Mouse (Mus musculus) hindbrain, embryonic 10.5 days (tissue): ENCODE results near the gene Rnf222. TPM values are rescaled to one million over a fixed set of nuclear protein-coding genes. Genes with fewer than 3 reads are reported as not detected.
A peak's percentile ranks its signal among the peaks of the same experiment; 100 is the strongest.

Experiments
- DNase-seq: peaks from one replicate; pipeline ENCODE4 v3.0.0-alpha.2; 2017; ENCODE audit warnings: low spot score
- H3K27ac ChIP-seq: fragments of 300-500 bp; sonication (generic); 2 replicates; pipeline ENCODE4 v1.5.1; 2016; ENCODE audit warnings: mild to moderate bottlenecking, moderate library complexity
- H3K27me3 ChIP-seq: fragments of 300-500 bp; sonication (generic); 2 replicates; pipeline ENCODE4 v1.6.1; 2016; ENCODE audit warnings: mild to moderate bottlenecking; ENCODE audit not compliant: poor library complexity, insufficient read depth, severe bottlenecking
- H3K36me3 ChIP-seq: fragments of 300-500 bp; sonication (generic); 2 replicates; pipeline ENCODE4 v1.6.1; 2016; ENCODE audit warnings: mild to moderate bottlenecking, moderate library complexity
- H3K4me1 ChIP-seq: fragments of 300-500 bp; sonication (generic); replicated peaks from 2 replicates; pipeline ENCODE4 v1.6.1; 2016; ENCODE audit warnings: mild to moderate bottlenecking
- H3K4me3 ChIP-seq: fragments of 300-500 bp; sonication (generic); 2 replicates; pipeline ENCODE4 v1.5.1; 2016; ENCODE audit warnings: mild to moderate bottlenecking, moderate library complexity
- H3K9me3 ChIP-seq: fragments of 300-500 bp; sonication (generic); 2 replicates; pipeline ENCODE4 v1.6.1; 2016; ENCODE audit warnings: mild to moderate bottlenecking, moderate library complexity
- WGBS: fragments of 180-500 bp; shearing (Covaris S2); methylation state at CpG from one replicate; pipeline ENCODE4 v1.1.7; 2016; 5-methylcytosine and 5-hydroxymethylcytosine counted together
- polyA plus RNA-seq: library from polyadenylated mRNA; unstranded; fragments of >200 nt; fragmentation: Nextera tagmentation; extraction: Ambion mirVana; gene quantifications from 2 replicates; pipeline ENCODE4 v1.2.1, GENCODE M21; 2016

Rnf222 gene
- polyA plus RNA-seq, 1 experiment from 2014 or later: 0.07 TPM

DNA sequence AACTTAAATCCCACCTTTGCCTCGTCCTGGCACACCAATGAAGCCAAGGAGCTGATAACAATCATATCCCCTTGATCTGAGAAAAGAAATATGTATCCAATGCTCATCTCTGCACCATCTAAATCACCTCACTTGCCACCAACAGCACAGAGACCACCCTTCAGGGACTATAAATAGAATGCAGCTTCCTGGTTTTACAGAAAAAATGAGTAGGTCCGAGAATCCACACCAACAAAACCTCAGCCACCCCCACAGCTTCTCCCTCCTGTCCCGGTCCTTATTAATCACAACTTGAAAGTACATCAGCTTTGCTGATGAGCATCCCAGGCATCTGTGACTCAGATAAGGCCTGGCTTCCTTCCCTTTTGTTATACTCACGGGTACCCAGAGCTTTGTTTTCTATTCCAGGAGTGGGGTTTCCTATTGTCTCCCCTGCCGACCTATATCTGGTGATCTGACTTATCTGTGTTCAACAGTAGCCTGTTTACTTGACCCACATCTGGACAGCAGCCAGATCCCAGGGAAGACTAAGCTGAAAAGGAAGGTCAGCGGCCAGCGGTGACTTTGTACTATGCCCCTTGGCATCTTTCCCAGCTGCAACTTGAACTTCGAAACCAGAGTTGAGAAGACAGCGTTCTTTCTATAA is 23.7 kb upstream of the Rnf222 start:
- Histone ChIP-seq H3K4me3 (no peak overlapping the region), H3K27ac (no peak overlapping the region), H3K27me3 (no peaks in the 10 kb centered on the region), H3K4me1 (peaks cover 4% of the 10 kb centered on the region), H3K9me3 (no peaks in the 10 kb centered on the region), H3K36me3 (no peaks in the 10 kb centered on the region)
- WGBS: 69% methylated on average over 9 of the region's 9 CpGs
- DNase-seq: no peak

GRCm38 (mm10) chr11:68871277-68871676 is 17.1 kb upstream of the Rnf222 start:
- no peaks in the 10 kb centered on the region for H3K36me3 ChIP-seq
- no peaks in the 10 kb centered on the region for H3K9me3 ChIP-seq
- 89% methylated on average over 9 of the region's 9 CpGs for WGBS
- H3K4me1 ChIP-seq: peaks cover 5% of the 10 kb centered on the region; the same call in 1 of the 2 replicates
- no peaks in the 10 kb centered on the region for H3K27me3 ChIP-seq
- peak overlapping the region; percentile 2; the same call in 1 of the 2 replicates for H3K27ac ChIP-seq
- no peak overlapping the region for H3K4me3 ChIP-seq
- DNase-seq: no peak

DNA sequence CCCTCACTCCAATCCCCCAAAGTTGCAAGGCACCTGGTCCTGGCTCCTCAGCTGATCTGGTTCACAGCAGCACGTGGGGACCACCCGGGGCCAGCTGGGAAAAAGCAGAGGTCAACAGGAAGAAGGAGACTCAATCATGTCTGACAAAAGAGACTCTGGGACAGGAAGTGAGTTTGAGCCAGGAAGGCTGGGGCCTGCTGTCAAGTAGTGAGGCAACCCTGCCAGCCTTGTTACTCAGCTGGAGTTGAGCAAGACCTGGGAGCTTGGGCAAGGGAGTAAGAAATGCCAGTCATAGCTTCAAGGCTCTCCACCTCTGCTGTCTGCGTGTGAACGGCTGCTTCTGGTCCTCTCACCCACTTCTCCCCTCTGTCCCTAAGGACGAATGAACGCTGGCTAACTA is 16.6 kb upstream of the Rnf222 start, which contains the start of gene Ndel1:
Gene Ndel1, minus strand, starts transcription at position 111 of the 400 bp plus-strand sequence.
- Histone ChIP-seq H3K4me1 (peaks cover 5% of the 10 kb centered on the region; the same call in 1 of the 2 replicates), H3K9me3 (no peaks in the 10 kb centered on the region), H3K27me3 (no peaks in the 10 kb centered on the region), H3K4me3 (no peak within 1 kb of the TSS), H3K27ac (peak within 1 kb of the TSS; percentile 2; the same call in 1 of the 2 replicates), H3K36me3 (no peaks in the 10 kb centered on the region)
- 62% methylated on average over 6 of the region's 6 CpGs for WGBS
- DNase-seq: no peak

DNA sequence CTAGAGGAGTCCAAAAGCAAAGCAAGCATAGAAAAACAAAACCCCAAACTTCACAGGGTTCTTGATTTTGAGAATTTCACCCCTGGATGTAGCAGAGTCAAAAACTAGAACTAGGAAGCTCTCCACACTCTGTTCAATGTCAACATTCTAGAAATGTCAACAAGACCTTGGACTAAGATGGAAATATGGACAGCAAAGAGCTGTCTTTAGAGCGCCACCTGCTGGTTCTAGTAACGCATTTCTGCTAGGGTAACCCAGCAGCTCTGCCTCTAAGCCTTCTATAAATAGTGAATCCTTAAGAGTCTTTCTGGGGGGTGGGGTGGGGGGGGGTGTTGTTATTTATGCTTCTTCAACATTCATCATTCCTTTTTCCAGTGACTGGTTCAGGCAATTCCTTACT is 13.5 kb upstream of the Rnf222 start:
- H3K27ac ChIP-seq: no peak overlapping the region
- WGBS: 1% methylated on average over 2 of the region's 2 CpGs
- H3K4me3 ChIP-seq: no peak overlapping the region
- peak; percentile 49 for DNase-seq
- H3K27me3 ChIP-seq: no peaks in the 10 kb centered on the region
- no peaks in the 10 kb centered on the region for H3K36me3 ChIP-seq
- H3K9me3 ChIP-seq: no peaks in the 10 kb centered on the region
- H3K4me1 ChIP-seq: peaks cover 5% of the 10 kb centered on the region; the same call in 1 of the 2 replicates

GRCm38 (mm10) chr11:68878811-68879210 is 9.5 kb upstream of the Rnf222 start:
- DNase-seq: no peak
- Histone ChIP-seq H3K36me3 (no peaks in the 10 kb centered on the region), H3K9me3 (no peaks in the 10 kb centered on the region), H3K27ac (no peak overlapping the region), H3K27me3 (no peaks in the 10 kb centered on the region), H3K4me3 (no peak overlapping the region), H3K4me1 (peaks cover 3% of the 10 kb centered on the region; the same call in 1 of the 2 replicates)
- WGBS: 91% methylated on average over 5 of the region's 5 CpGs

DNA sequence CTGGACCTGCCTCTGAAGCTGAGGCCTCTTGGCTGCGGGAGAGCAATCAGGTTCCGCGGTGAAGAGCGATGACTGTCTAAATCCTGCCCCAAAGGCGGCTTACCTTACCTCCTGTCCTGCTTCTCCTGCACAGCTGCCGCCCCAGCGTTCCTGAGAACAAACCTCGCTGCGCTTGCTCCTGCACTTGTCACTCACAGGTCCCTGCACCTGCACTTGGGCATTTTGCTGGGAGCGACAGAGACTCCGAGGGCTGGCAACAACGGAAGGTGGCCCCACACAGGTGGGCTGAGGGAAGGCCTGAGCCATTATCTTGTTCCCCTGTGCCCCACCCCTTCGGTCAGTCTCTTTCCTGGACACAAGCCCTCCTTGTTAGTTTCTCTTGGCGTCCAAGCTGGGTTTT is 6.2 kb upstream of the Rnf222 start:
- Histone ChIP-seq H3K36me3 (no peaks in the 10 kb centered on the region), H3K4me1 (peaks cover 3% of the 10 kb centered on the region; the same call in 1 of the 2 replicates), H3K27me3 (no peaks in the 10 kb centered on the region), H3K27ac (no peak overlapping the region), H3K9me3 (no peaks in the 10 kb centered on the region), H3K4me3 (no peak overlapping the region)
- DNase-seq: no peak
- WGBS: 22% methylated on average over 14 of the region's 14 CpGs

DNA sequence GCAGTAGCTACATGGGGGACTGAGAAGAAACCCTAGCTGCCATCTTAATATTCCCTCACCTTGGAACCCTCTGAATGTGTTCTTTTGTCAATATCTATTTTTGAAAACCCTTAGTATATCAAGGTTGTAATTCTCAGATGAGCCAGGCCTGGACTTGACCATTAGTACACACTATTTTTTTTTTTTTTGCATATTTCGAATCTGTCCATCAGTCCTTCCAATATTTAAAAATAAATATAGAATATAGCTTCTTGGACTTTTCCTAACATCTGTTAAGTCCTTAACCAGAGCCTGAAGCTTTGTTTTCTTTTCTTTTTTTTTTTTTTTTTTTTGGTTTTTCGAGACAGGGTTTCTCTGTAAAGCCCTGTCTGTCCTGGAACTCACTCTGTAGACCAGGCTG is 4.5 kb upstream of the Rnf222 start:
- DNase-seq: no peak
- H3K36me3 ChIP-seq: no peaks in the 10 kb centered on the region
- H3K4me1 ChIP-seq: peaks cover 7% of the 10 kb centered on the region
- no peaks in the 10 kb centered on the region for H3K27me3 ChIP-seq
- H3K27ac ChIP-seq: no peak overlapping the region
- 75% methylated on average over 2 of the region's 2 CpGs for WGBS
- no peaks in the 10 kb centered on the region for H3K9me3 ChIP-seq
- H3K4me3 ChIP-seq: no peak overlapping the region

DNA sequence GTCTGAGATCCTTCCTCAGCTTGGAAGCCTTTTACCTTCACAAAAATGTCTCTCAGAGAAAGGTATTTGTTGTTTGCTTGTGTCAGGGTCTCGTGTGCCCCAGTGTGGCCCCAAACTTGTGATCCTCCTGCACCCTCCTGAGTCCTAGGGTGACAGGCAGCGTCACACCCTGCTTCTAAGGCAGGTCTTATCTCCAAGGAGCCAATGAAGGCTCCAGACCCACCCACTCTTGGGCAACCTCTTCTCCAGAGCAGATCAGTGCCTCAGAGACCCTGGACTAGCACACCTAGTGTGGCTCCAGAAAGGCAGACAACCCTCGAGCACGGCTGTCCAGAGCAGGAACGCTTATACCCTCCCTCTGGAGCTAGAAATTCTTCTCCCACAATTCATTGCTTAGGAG is 4.0 kb upstream of the Rnf222 start:
- Histone ChIP-seq H3K4me1 (peaks cover 7% of the 10 kb centered on the region), H3K36me3 (no peaks in the 10 kb centered on the region), H3K27ac (no peak overlapping the region), H3K4me3 (no peak overlapping the region), H3K27me3 (no peaks in the 10 kb centered on the region), H3K9me3 (no peaks in the 10 kb centered on the region)
- no peak for DNase-seq
- WGBS: 70% methylated on average over 5 of the region's 5 CpGs

- Histone ChIP-seq H3K27me3 (no peaks in the 10 kb centered on the region), H3K36me3 (no peaks in the 10 kb centered on the region), H3K27ac (no peak overlapping the region), H3K4me1 (peaks cover 7% of the 10 kb centered on the region), H3K4me3 (no peak overlapping the region), H3K9me3 (no peaks in the 10 kb centered on the region)
- WGBS: 80% methylated on average over 5 of the region's 5 CpGs
- no peak for DNase-seq
These were observed 2.3 kb upstream of the Rnf222 start for GRCm38 (mm10) chr11:68886091-68886490.

DNA sequence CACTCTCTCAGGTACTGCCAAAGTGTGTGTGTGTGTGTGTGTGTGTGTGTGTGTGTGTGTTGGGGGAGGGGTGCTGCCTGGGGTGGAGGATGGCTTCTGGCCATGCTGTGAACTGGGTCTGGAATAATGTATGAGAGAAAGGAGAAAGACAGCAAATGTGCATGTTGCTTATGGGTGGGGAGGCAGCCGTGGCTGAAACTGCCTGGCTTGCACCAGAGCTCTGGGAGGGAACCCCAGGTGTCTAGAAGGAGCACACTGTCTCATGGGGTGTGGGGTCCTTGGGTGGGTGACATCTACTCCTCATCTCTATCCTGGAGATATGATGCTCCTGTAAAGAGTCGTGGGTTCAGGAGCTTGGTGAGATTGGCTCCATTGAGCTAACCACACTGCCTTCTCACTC is 300 bp downstream of the Rnf222 start:
- H3K27me3 ChIP-seq: no peaks in the 10 kb centered on the region
- no peaks in the 10 kb centered on the region for H3K36me3 ChIP-seq
- H3K9me3 ChIP-seq: no peaks in the 10 kb centered on the region
- H3K4me1 ChIP-seq: peaks cover 4% of the 10 kb centered on the region
- H3K4me3 ChIP-seq: no peak overlapping the region
- WGBS: 81% methylated on average over 2 of the region's 2 CpGs
- no peak for DNase-seq
- no peak overlapping the region for H3K27ac ChIP-seq

DNA sequence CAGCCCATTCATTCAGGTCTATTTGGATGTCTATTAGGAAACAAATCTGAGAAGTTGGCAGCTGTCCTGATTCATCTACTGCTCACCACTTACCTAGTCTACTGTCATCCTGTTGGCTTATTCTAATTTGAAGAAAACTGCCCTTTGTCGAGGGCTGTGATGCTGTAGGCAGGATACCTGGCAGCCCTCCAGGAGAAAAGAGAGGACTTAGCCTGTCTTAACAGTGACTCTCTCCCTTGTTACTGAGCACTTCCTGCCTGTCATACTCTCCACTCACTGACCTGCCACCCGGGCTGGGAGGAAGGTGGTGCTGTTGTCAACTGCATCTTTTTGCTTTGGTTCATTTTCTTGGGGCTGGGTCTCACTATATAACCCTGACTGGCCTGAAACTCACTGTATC is 2.3 kb downstream of the Rnf222 start:
- Histone ChIP-seq H3K4me3 (no peak overlapping the region), H3K27me3 (no peaks in the 10 kb centered on the region), H3K9me3 (no peaks in the 10 kb centered on the region), H3K4me1 (peaks cover 4% of the 10 kb centered on the region), H3K27ac (no peak overlapping the region), H3K36me3 (no peaks in the 10 kb centered on the region)
- 62% methylated on average over 2 of the region's 2 CpGs for WGBS
- DNase-seq: no peak

GRCm38 (mm10) chr11:68891823-68892222 is 3.5 kb downstream of the Rnf222 start:
- no peak overlapping the region for H3K27ac ChIP-seq
- peaks cover 4% of the 10 kb centered on the region for H3K4me1 ChIP-seq
- H3K36me3 ChIP-seq: no peaks in the 10 kb centered on the region
- H3K9me3 ChIP-seq: no peaks in the 10 kb centered on the region
- no peak for DNase-seq
- no peaks in the 10 kb centered on the region for H3K27me3 ChIP-seq
- H3K4me3 ChIP-seq: no peak overlapping the region
- WGBS: 81% methylated on average over 5 of the region's 5 CpGs

DNA sequence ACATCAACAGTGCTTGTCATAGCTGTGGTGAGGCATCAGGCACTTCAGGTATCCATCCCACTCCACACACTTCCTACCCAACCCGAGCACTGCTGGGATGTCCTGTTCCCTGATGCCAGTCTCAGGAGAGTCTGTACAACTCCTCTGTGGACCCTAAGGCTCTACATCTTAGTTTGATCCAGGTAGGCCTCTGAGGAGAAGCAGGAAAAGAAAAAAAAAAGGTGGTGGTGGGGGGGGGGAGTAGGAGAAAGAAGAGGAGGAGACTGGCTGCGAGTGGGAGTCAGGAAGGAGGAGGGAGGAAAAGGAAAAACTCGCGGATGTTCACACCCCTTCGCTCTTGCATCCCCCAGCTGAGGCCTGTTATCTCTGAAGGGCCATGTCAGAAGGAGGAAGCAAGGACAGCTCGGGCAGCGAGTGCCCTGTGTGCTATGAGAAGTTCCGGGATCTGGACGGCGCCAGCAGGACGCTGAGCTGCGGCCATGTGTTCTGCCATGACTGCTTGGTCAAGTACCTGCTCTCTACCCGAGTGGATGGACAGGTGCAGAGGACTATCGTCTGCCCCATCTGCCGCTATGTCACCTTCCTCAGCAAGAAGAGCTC is 4.0 kb downstream of the Rnf222 start:
- Histone ChIP-seq H3K27me3 (no peaks in the 10 kb centered on the region), H3K4me1 (peaks cover 4% of the 10 kb centered on the region), H3K9me3 (no peaks in the 10 kb centered on the region), H3K4me3 (no peak overlapping the region), H3K27ac (no peak overlapping the region), H3K36me3 (no peaks in the 10 kb centered on the region)
- 77% methylated on average over 15 of the region's 15 CpGs for WGBS
- DNase-seq: no peak
